Mouse (Mus musculus) liver, embryonic 14.5 days (tissue): ENCODE measurements around the gene Tmem165.

ENCODE experiments used
- CTCF ChIP-seq: IDR thresholded peaks from 2 replicates; pipeline ENCODE4 v1.5.1; 2016; ENCODE audit warnings: antibody characterized with exemption, low read depth, control low read depth
- EP300 ChIP-seq: IDR thresholded peaks from 2 replicates; pipeline ENCODE4 v1.6.1; 2016; ENCODE audit warnings: antibody characterized with exemption, low read depth

GRCm38 (mm10) chr5:76152956-76153355, 30.7 kb upstream of the Tmem165 start:
- no peak for TF ChIP-seq CTCF
- no peak for TF ChIP-seq EP300
